Mouse (Mus musculus): Measurements from ENCODE around the gene Cd300lb.

DNA sequence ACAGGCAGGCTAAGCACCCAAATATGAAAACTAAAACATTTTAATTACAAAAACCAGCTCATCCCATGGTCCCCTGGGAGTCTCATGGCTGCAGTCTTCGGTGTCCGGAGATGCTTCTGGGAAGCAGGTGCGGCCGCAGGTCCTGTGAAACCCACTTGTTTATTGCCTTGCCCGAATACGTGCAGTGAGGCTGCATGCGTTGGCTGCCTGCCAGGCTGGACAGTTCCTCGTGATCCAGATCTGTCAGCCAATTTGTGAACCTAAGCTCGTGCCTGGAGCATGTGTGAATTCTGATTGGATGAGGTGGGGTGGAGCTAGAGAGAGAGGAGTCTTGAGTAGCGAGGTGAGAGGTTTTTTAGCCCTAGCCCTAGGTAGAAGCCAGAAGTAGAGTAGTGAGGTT is 38.5 kb upstream of the Cd300lb start:
- TF ChIP-seq CTCF (IDR thresholded peaks at IDR 0.05) (no peak), POLR2A (IDR thresholded peaks at IDR 0.05; ENCODE audit: insufficient read depth, low read depth, low read length) (no peak)

Measured in heart, adult 2 months (tissue).